Mouse (Mus musculus): ENCODE measurements around the gene Shroom2. TPM values are rescaled to one million over a fixed set of nuclear protein-coding genes. Genes with fewer than 3 reads are reported as not detected.
"Not testable (repeated sequence)": the region's sequence is repeated elsewhere in the genome, so short reads cannot be mapped to it uniquely, and the experiment has no call there.

Shroom2 gene
- polyA plus RNA-seq, 1 experiment from 2014 or later, result 151 TPM

- Histone ChIP-seq H3K9me3 (replicated peaks; ENCODE audit: control insufficient read depth, low read length, poor library complexity, severe bottlenecking) (no peaks in the 10 kb centered on the region), H3K27ac (ENCODE audit: low read length) (no peak overlapping the region), H3K27me3 (ENCODE audit: control insufficient read depth, insufficient read depth, low read depth, low read length) (0 out of 2 replicates have a peak, but pooled peaks cover 2% of the 10 kb centered on the region), H3K36me3 (ENCODE audit: control insufficient read depth, insufficient read depth, low read length) (no peaks in the 10 kb centered on the region), H3K4me2 (ENCODE audit: low read length) (no peak overlapping the region), H3K4me1 (ENCODE audit: control insufficient read depth, insufficient read depth, low read length) (no peaks in the 10 kb centered on the region), H3K4me3 (ENCODE audit: low read depth, low read length) (no peak overlapping the region), H3K9ac (ENCODE audit: low read depth, low read length) (no peak overlapping the region)
- ATAC-seq, result no peak
Measured at GRCm38 (mm10) chrX:152735283-152735682, 34.0 kb downstream of the Shroom2 start.

- no peak overlapping the region for H3K4me3 ChIP-seq (ENCODE audit: low read depth, low read length)
- H3K27ac ChIP-seq (ENCODE audit: low read length), result no peak overlapping the region
- no peak overlapping the region for H3K9ac ChIP-seq (ENCODE audit: low read depth, low read length)
- no peak overlapping the region for H3K4me2 ChIP-seq (ENCODE audit: low read length)
- H3K4me1 ChIP-seq (ENCODE audit: control insufficient read depth, insufficient read depth, low read length), result no peaks in the 10 kb centered on the region
- H3K9me3 ChIP-seq (replicated peaks; ENCODE audit: control insufficient read depth, low read length, poor library complexity, severe bottlenecking), result no peaks in the 10 kb centered on the region
- H3K27me3 ChIP-seq (ENCODE audit: control insufficient read depth, insufficient read depth, low read depth, low read length), result no peaks in the 10 kb centered on the region
- no peak for ATAC-seq
- H3K36me3 ChIP-seq (ENCODE audit: control insufficient read depth, insufficient read depth, low read length), result no peaks in the 10 kb centered on the region
Measured at GRCm38 (mm10) chrX:152716693-152717092, 52.6 kb downstream of the Shroom2 start.

- not testable (repeated sequence) for ATAC-seq; H3K4me3 ChIP-seq (ENCODE audit: low read depth, low read length); H3K4me1 ChIP-seq (ENCODE audit: control insufficient read depth, insufficient read depth, low read length); H3K27ac ChIP-seq (ENCODE audit: low read length); H3K4me2 ChIP-seq (ENCODE audit: low read length); H3K9me3 ChIP-seq (replicated peaks; ENCODE audit: control insufficient read depth, low read length, poor library complexity, severe bottlenecking); H3K9ac ChIP-seq (ENCODE audit: low read depth, low read length); H3K36me3 ChIP-seq (ENCODE audit: control insufficient read depth, insufficient read depth, low read length); H3K27me3 ChIP-seq (ENCODE audit: control insufficient read depth, insufficient read depth, low read depth, low read length)
- 33% methylated on average over 2 of the region's 2 CpGs for WGBS
Measured at GRCm38 (mm10) chrX:152710715-152711114, 58.5 kb downstream of the Shroom2 start.

- whole genome bisulfite sequencing, result 60% methylated on average over 4 of the region's 4 CpGs
- no peak for ATAC-seq
- Histone ChIP-seq H3K4me2 (ENCODE audit: low read length) (no peak overlapping the region), H3K4me1 (ENCODE audit: control insufficient read depth, insufficient read depth, low read length) (no peaks in the 10 kb centered on the region), H3K9me3 (replicated peaks; ENCODE audit: control insufficient read depth, low read length, poor library complexity, severe bottlenecking) (no peaks in the 10 kb centered on the region), H3K27me3 (ENCODE audit: control insufficient read depth, insufficient read depth, low read depth, low read length) (no peaks in the 10 kb centered on the region; the same call in 1 of the 2 replicates), H3K4me3 (ENCODE audit: low read depth, low read length) (no peak overlapping the region), H3K36me3 (ENCODE audit: control insufficient read depth, insufficient read depth, low read length) (no peaks in the 10 kb centered on the region), H3K9ac (ENCODE audit: low read depth, low read length) (no peak overlapping the region), H3K27ac (ENCODE audit: low read length) (no peak overlapping the region)
Measured at GRCm38 (mm10) chrX:152708359-152708758, 60.9 kb downstream of the Shroom2 start.

GRCm38 (mm10) chrX:152705397-152705796 lies 63.9 kb downstream of the Shroom2 start:
- no peak for ATAC-seq
- no peaks in the 10 kb centered on the region for H3K4me1 ChIP-seq (ENCODE audit: control insufficient read depth, insufficient read depth, low read length)
- H3K9ac ChIP-seq (ENCODE audit: low read depth, low read length), result no peak overlapping the region
- no peak overlapping the region for H3K4me2 ChIP-seq (ENCODE audit: low read length)
- no peaks in the 10 kb centered on the region for H3K9me3 ChIP-seq (replicated peaks; ENCODE audit: control insufficient read depth, low read length, poor library complexity, severe bottlenecking)
- no peak overlapping the region for H3K4me3 ChIP-seq (ENCODE audit: low read depth, low read length)
- H3K36me3 ChIP-seq (ENCODE audit: control insufficient read depth, insufficient read depth, low read length), result no peaks in the 10 kb centered on the region
- no peak overlapping the region for H3K27ac ChIP-seq (ENCODE audit: low read length)
- H3K27me3 ChIP-seq (ENCODE audit: control insufficient read depth, insufficient read depth, low read depth, low read length), result no peaks in the 10 kb centered on the region; the same call in 1 of the 2 replicates
- WGBS, result 22% methylated on average over 3 of the region's 3 CpGs

GRCm38 (mm10) chrX:152703624-152704023 lies 65.6 kb downstream of the Shroom2 start:
- Histone ChIP-seq H3K4me1 (ENCODE audit: control insufficient read depth, insufficient read depth, low read length) (no peaks in the 10 kb centered on the region), H3K27me3 (ENCODE audit: control insufficient read depth, insufficient read depth, low read depth, low read length) (no peaks in the 10 kb centered on the region; the same call in 1 of the 2 replicates), H3K9me3 (replicated peaks; ENCODE audit: control insufficient read depth, low read length, poor library complexity, severe bottlenecking) (no peaks in the 10 kb centered on the region), H3K9ac (ENCODE audit: low read depth, low read length) (no peak overlapping the region), H3K36me3 (ENCODE audit: control insufficient read depth, insufficient read depth, low read length) (no peaks in the 10 kb centered on the region), H3K4me3 (ENCODE audit: low read depth, low read length) (no peak overlapping the region), H3K4me2 (ENCODE audit: low read length) (no peak overlapping the region), H3K27ac (ENCODE audit: low read length) (no peak overlapping the region)
- 83% methylated on average over 1 of the region's 1 CpGs for WGBS
- no peak for ATAC-seq

- no peak overlapping the region for H3K27ac ChIP-seq (ENCODE audit: low read length)
- no peak overlapping the region for H3K4me3 ChIP-seq (ENCODE audit: low read depth, low read length)
- no peak for ATAC-seq
- H3K4me1 ChIP-seq (ENCODE audit: control insufficient read depth, insufficient read depth, low read length), result no peaks in the 10 kb centered on the region
- H3K36me3 ChIP-seq (ENCODE audit: control insufficient read depth, insufficient read depth, low read length), result no peaks in the 10 kb centered on the region
- WGBS, result 60% methylated on average over 3 of the region's 3 CpGs
- H3K27me3 ChIP-seq (ENCODE audit: control insufficient read depth, insufficient read depth, low read depth, low read length), result no peaks in the 10 kb centered on the region; the same call in 1 of the 2 replicates
- H3K9me3 ChIP-seq (replicated peaks; ENCODE audit: control insufficient read depth, low read length, poor library complexity, severe bottlenecking), result no peaks in the 10 kb centered on the region
- H3K4me2 ChIP-seq (ENCODE audit: low read length), result no peak overlapping the region
- H3K9ac ChIP-seq (ENCODE audit: low read depth, low read length), result no peak overlapping the region
Measured at GRCm38 (mm10) chrX:152701679-152702078, 67.6 kb downstream of the Shroom2 start.

- Histone ChIP-seq H3K9ac (ENCODE audit: low read depth, low read length) (no peak overlapping the region), H3K9me3 (replicated peaks; ENCODE audit: control insufficient read depth, low read length, poor library complexity, severe bottlenecking) (no peaks in the 10 kb centered on the region), H3K4me2 (ENCODE audit: low read length) (no peak overlapping the region), H3K27me3 (ENCODE audit: control insufficient read depth, insufficient read depth, low read depth, low read length) (no peaks in the 10 kb centered on the region; the same call in none of the 2 replicates), H3K36me3 (ENCODE audit: control insufficient read depth, insufficient read depth, low read length) (no peaks in the 10 kb centered on the region), H3K4me1 (ENCODE audit: control insufficient read depth, insufficient read depth, low read length) (no peaks in the 10 kb centered on the region), H3K4me3 (ENCODE audit: low read depth, low read length) (no peak overlapping the region), H3K27ac (ENCODE audit: low read length) (no peak overlapping the region)
- no peak for ATAC-seq
- 30% methylated on average over 2 of the region's 2 CpGs for WGBS
Measured at GRCm38 (mm10) chrX:152690788-152691291, 78.4 kb downstream of the Shroom2 start.

- no peak overlapping the region for H3K9ac ChIP-seq (ENCODE audit: low read depth, low read length)
- H3K27ac ChIP-seq (ENCODE audit: low read length), result no peak overlapping the region
- H3K36me3 ChIP-seq (ENCODE audit: control insufficient read depth, insufficient read depth, low read length), result no peaks in the 10 kb centered on the region
- no peak overlapping the region for H3K4me3 ChIP-seq (ENCODE audit: low read depth, low read length)
- no peak for ATAC-seq
- 78% methylated on average over 2 of the region's 2 CpGs for WGBS
- H3K4me1 ChIP-seq (ENCODE audit: control insufficient read depth, insufficient read depth, low read length), result no peaks in the 10 kb centered on the region
- no peaks in the 10 kb centered on the region for H3K9me3 ChIP-seq (replicated peaks; ENCODE audit: control insufficient read depth, low read length, poor library complexity, severe bottlenecking)
- H3K27me3 ChIP-seq (ENCODE audit: control insufficient read depth, insufficient read depth, low read depth, low read length), result peaks cover 5% of the 10 kb centered on the region
- H3K4me2 ChIP-seq (ENCODE audit: low read length), result no peak overlapping the region
Measured at GRCm38 (mm10) chrX:152679190-152679814, 90.0 kb downstream of the Shroom2 start.
